Mouse (Mus musculus): ENCODE data around the gene Dctn3.

DNA sequence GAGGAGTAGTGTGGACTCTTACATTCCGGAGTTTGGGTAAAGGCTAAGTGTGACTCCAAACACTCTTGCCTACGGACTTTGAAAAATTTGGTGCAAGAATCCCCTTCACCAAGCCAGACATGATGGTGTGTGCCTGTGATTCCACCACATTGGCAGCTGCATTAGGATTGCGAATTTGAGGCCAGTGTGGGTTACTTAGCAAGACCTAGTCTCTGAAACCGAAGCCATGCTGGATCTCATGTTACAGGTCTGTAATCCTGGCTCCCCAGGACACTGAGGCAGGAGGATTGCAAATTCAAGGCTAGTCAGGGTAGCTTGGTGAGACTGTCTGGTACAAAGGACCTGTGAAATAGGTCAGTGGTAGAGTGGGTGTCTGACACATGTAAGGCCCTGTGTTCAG is 35.7 kb upstream of the Dctn3 start:
- no peak for TF ChIP-seq CTCF (IDR thresholded peaks at IDR 0.05; ENCODE audit: borderline replicate concordance, insufficient read depth, low read depth, low read length)
- TF ChIP-seq POLR2A (IDR thresholded peaks at IDR 0.05; ENCODE audit: borderline replicate concordance, insufficient read depth, low read length) = no peak
